Mouse (Mus musculus): ENCODE measurements at regions not wholly inside any gene's neighbourhood (a gene's known extent, or its start where the extent isn't known, plus 50 kb on each side); places are given as distances from the start of the nearest gene placed in this dataset.

DNA sequence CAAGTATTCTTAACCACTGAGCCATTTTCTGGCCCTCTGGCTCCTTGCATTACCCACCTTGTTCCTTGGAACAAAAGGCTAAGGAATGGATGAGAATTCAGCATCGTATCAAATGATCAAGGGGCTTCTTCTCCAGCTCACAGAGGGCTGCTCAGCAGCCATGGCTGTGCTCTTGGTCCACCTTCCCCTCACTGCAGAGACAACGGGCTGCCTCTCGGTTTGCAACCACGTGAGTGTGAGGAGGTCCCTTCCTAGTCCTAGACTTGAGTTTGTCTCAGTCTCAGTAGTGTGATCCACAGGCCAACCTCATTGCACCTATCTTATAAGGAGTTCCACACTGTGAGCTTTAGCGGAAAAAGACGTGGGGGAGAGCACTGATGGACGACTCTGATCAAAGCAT lies 61.3 kb upstream of the Elk3 start:
- Histone ChIP-seq H3K9me3 (replicated peaks; ENCODE audit: insufficient read depth, low read length) (no peaks in the 10 kb centered on the region), H3K27me3 (ENCODE audit: control insufficient read depth in 1 of 2, insufficient read depth in 2 of 2, low read length in 2 of 2) (no peaks in the 10 kb centered on the region; a peak in 2 of 4 replicates), H3K27ac (ENCODE audit: control insufficient read depth, low read depth, low read length) (no peak overlapping the region), H3K79me2 (ENCODE audit: control insufficient read depth, insufficient read depth, low read length, poor library complexity) (no peaks in the 10 kb centered on the region), H3K9ac (ENCODE audit: control insufficient read depth, low read depth, low read length, poor library complexity, severe bottlenecking) (no peak overlapping the region), H3K4me1 (ENCODE audit: control insufficient read depth in 1 of 2, insufficient read depth in 2 of 2, low read length in 2 of 2) (no peaks in the 10 kb centered on the region), H3K36me3 (ENCODE audit: control insufficient read depth in 1 of 2, insufficient read depth in 2 of 2, low read length in 2 of 2) (no peaks in the 10 kb centered on the region), H3K4me3 (ENCODE audit: control insufficient read depth in 1 of 2, insufficient read depth in 1 of 2, low read depth in 2 of 2, low read length in 2 of 2) (no peak overlapping the region)
- no peak for DNase-seq (ENCODE audit: low read depth, low spot score)
- no peak for TF ChIP-seq ETS1 (IDR thresholded peaks at IDR 0.05; ENCODE audit: low read depth, low read length)
- no peak for TF ChIP-seq UBTF (IDR thresholded peaks at IDR 0.05; ENCODE audit: borderline replicate concordance, insufficient read depth, low read depth, low read length)
- TF ChIP-seq CHD2 (IDR thresholded peaks at IDR 0.05; ENCODE audit: low read length): no peak
- TF ChIP-seq POLR2A (IDR thresholded peaks at IDR 0.05; ENCODE audit: control insufficient read depth in 1 of 2, insufficient read depth in 1 of 2, low read depth in 1 of 2, low read length in 2 of 2, poor library complexity in 1 of 2): no peak
- no peak for TF ChIP-seq RCOR1 (IDR thresholded peaks at IDR 0.05; ENCODE audit: low read depth, low read length)
- TF ChIP-seq TAL1 (IDR thresholded peaks at IDR 0.05; ENCODE audit: low read length): no peak
- no peak for TF ChIP-seq USF1 (IDR thresholded peaks at IDR 0.05; ENCODE audit: low read depth, low read length)
- TF ChIP-seq GATA1 (IDR thresholded peaks at IDR 0.05; ENCODE audit: low read depth, low read length): no peak
- no peak for TF ChIP-seq POLR2AphosphoS2 (IDR thresholded peaks at IDR 0.05; ENCODE audit: low read length)
- no peak for TF ChIP-seq TCF12 (IDR thresholded peaks at IDR 0.05; ENCODE audit: low read depth, low read length)
- TF ChIP-seq MXI1 (IDR thresholded peaks at IDR 0.05; ENCODE audit: low read depth, low read length): no peak

- no peaks in the 10 kb centered on the region for H3K36me3 ChIP-seq (ENCODE audit: control insufficient read depth in 1 of 2, insufficient read depth in 2 of 2, low read length in 2 of 2)
- TF ChIP-seq RAD21 (IDR thresholded peaks at IDR 0.05; ENCODE audit: low read depth, low read length): no peak
- no peak for TF ChIP-seq UBTF (IDR thresholded peaks at IDR 0.05; ENCODE audit: borderline replicate concordance, insufficient read depth, low read depth, low read length)
- no peak for TF ChIP-seq CTCF (IDR thresholded peaks at IDR 0.05 in 2 of 3, conservative IDR thresholded peaks at IDR 0.05 in 1 of 3; ENCODE audit: control insufficient read depth in 1 of 3, insufficient read depth in 1 of 3, low read depth in 2 of 3, low read length in 3 of 3, poor library complexity in 1 of 3, severe bottlenecking in 1 of 3)
- no peak for TF ChIP-seq CHD2 (IDR thresholded peaks at IDR 0.05; ENCODE audit: low read length)
- no peak for TF ChIP-seq USF1 (IDR thresholded peaks at IDR 0.05; ENCODE audit: low read depth, low read length)
- no peak for TF ChIP-seq SIN3A (IDR thresholded peaks at IDR 0.05; ENCODE audit: low read length)
- TF ChIP-seq CHD1 (IDR thresholded peaks at IDR 0.05; ENCODE audit: low read depth, low read length): no peak
- no peak for TF ChIP-seq USF2 (IDR thresholded peaks at IDR 0.05; ENCODE audit: borderline replicate concordance in 1 of 2, insufficient read depth in 1 of 2, low read depth in 1 of 2, low read length in 2 of 2)
- no peak for TF ChIP-seq POLR2A (IDR thresholded peaks at IDR 0.05; ENCODE audit: control insufficient read depth in 1 of 2, insufficient read depth in 1 of 2, low read depth in 1 of 2, low read length in 2 of 2, poor library complexity in 1 of 2)
- no peak for TF ChIP-seq EP300 (IDR thresholded peaks at IDR 0.05; ENCODE audit: low read depth in 1 of 2, low read length in 2 of 2)
- no peak for TF ChIP-seq JUND (IDR thresholded peaks at IDR 0.05; ENCODE audit: low read depth, low read length)
- no peak for TF ChIP-seq ZMIZ1 (IDR thresholded peaks at IDR 0.05; ENCODE audit: low read depth, low read length)
- no peak for TF ChIP-seq HCFC1 (IDR thresholded peaks at IDR 0.05; ENCODE audit: low read depth, low read length)
- TF ChIP-seq TAL1 (IDR thresholded peaks at IDR 0.05; ENCODE audit: low read length): no peak
- TF ChIP-seq ZNF384 (IDR thresholded peaks at IDR 0.05; ENCODE audit: low read depth, low read length): no peak
- TF ChIP-seq NELFE (IDR thresholded peaks at IDR 0.05; ENCODE audit: low read depth, low read length): no peak
- H3K4me3 ChIP-seq (ENCODE audit: control insufficient read depth in 1 of 2, insufficient read depth in 1 of 2, low read depth in 2 of 2, low read length in 2 of 2): no peak overlapping the region
- no peaks in the 10 kb centered on the region for H3K79me2 ChIP-seq (ENCODE audit: control insufficient read depth, insufficient read depth, low read length, poor library complexity)
- no peak overlapping the region for H3K9ac ChIP-seq (ENCODE audit: control insufficient read depth, low read depth, low read length, poor library complexity, severe bottlenecking)
- no peaks in the 10 kb centered on the region for H3K4me1 ChIP-seq (ENCODE audit: control insufficient read depth in 1 of 2, insufficient read depth in 2 of 2, low read length in 2 of 2)
- no peak overlapping the region for H3K27ac ChIP-seq (ENCODE audit: control insufficient read depth, low read depth, low read length)
- no peaks in the 10 kb centered on the region for H3K9me3 ChIP-seq (replicated peaks; ENCODE audit: insufficient read depth, low read length)
- no peaks in the 10 kb centered on the region; a peak in 2 of 4 replicates for H3K27me3 ChIP-seq (ENCODE audit: control insufficient read depth in 1 of 2, insufficient read depth in 2 of 2, low read length in 2 of 2)
- DNase-seq (ENCODE audit: low read depth, low spot score): no peak
These were observed 62.3 kb upstream of the Elk3 start for GRCm38 (mm10) chr10:93373265-93373664.

All from MEL (cell line).